Mouse (Mus musculus) testis, adult 2 months (tissue): ENCODE measurements around the gene Tenm4.

Experiments used
- CTCF ChIP-seq: fragments of 200-500 bp; IDR thresholded peaks from 2 replicates; pipeline ENCODE4 v1.5.1; 2012; ENCODE audit warnings: low read depth, mild to moderate bottlenecking, inconsistent platforms, low read length, moderate library complexity; ENCODE audit not compliant: control insufficient read depth, insufficient read depth, insufficient replicate concordance
- POLR2A ChIP-seq: fragments of 200-500 bp; IDR thresholded peaks from 2 replicates; pipeline ENCODE4 v1.6.1; 2012; ENCODE audit warnings: low read depth, mild to moderate bottlenecking, inconsistent platforms, low read length, moderate library complexity; ENCODE audit not compliant: control insufficient read depth

DNA sequence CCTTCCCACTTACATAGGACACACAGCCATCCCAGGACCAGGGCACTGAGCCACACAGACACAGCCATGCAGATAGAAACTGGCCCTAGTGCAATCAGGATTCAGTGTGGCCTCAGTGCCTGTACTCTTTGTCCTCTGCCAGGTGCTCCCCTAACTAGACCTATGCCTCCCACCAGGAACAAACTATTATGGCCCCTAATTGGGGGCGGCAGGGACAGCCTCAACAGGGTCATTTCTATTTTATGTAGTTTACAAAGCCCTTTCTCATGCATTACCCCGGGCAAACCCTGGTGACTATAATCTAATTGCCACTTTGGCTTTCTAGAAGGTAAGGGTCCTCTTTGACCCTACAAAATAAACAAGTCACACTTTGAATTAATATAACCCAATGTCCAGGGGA, 479.4 kb downstream of the Tenm4 start:
- TF ChIP-seq CTCF (no peak), POLR2A (no peak)
